Mouse (Mus musculus) kidney, postnatal 36 days (tissue): Measurements from ENCODE around the gene Ppm1l.

Experiments
- DNase-seq, 2 experiments: peaks; one replicate each; pipeline ENCODE4 v3.0.0; 2021 to 2022; ENCODE audit warnings: mixed read lengths in 2 of 2

Ppm1l gene

DNA sequence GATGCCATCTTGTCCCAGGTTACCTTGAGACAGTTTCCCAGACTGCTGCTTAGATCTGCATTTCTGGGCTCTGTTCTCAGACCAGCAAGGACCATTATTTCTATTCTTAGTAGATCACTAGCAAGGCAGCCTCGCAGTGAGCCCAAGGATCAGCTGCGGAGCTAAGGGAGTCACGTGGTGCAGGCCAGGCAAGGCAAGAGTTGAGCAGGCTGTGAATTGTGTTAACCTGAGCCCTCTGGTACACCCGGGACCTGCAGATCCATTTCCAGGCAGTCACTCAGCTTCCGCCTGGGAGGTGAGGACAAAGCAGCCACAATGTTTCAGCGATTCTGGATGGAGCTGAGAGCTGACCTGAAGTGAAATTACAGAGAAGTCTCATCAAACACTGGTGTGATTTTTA lies 185.3 kb downstream of the Ppm1l start:
- DNase-seq = peak in 1 of 2 experiments; percentile 26

- DNase-seq = no peak
Measured at GRCm38 (mm10) chr3:69502527-69502926, 185.9 kb downstream of the Ppm1l start.

- DNase-seq = no peak
Measured at GRCm38 (mm10) chr3:69505090-69505489, 188.4 kb downstream of the Ppm1l start.

DNA sequence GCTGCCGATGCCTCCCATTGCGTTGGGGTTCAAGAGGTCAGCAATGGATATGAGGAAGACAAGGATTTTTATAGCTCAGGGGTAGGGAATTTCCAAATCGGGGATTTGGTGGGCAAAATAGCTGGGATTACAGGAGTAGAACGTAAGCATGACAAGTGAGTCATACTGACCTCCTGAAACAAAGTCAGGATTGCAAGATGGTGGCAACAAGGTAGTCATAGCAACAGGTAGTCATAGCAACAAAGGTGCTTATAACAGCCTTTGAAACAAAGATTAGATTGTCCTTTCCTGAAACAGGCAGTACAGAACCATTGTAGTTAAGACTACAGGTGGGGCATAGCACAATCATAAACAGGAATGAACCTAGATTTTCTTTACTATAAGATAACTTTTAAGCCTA lies 189.7 kb downstream of the Ppm1l start:
- no peak for DNase-seq

- DNase-seq = no peak
Measured at GRCm38 (mm10) chr3:69509411-69509952, 192.8 kb downstream of the Ppm1l start.

DNA sequence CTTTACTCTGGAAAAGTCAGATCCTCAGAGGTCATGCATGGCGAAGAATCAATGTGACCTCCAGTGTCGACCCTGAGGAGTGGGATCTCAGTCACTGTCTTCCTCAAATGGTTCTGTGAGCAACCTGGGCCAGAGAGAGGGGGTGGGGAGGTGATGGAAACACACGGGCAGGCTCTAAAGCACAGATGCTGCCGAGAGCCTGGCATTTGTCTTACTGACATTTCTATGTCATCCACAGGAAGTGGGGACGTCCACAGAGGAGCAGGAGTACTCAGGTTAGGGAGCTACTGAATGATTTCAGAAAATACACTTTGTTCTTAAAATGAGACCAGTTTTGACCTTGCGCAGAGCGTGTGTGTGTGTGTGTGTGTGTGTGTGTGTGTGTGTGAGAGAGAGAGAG lies 195.2 kb downstream of the Ppm1l start:
- DNase-seq = no peak

GRCm38 (mm10) chr3:69512402-69512801 lies 195.7 kb downstream of the Ppm1l start:
- DNase-seq = no peak

GRCm38 (mm10) chr3:69515730-69516350 lies 199.2 kb downstream of the Ppm1l start:
- DNase-seq = peak; percentile 26 to 30

DNA sequence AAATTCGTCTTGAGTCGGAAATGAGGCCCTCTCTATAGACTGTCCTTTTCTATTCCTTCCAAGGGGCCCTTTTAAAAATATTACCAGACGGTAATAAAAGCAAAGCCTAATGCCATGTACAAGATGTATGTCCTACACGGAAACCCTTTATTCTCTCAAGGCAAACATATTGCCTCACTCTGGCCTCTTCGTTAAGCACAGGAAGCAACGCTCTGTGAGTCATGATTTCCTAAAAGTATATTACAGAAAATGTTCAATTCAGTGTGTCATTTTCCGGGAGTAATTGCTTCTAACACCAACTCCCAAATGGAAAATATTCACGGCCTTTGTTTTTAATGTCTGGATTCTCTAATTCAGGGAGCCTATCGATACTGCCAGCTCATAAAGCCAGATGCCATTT lies 202.5 kb downstream of the Ppm1l start:
- no peak for DNase-seq

DNA sequence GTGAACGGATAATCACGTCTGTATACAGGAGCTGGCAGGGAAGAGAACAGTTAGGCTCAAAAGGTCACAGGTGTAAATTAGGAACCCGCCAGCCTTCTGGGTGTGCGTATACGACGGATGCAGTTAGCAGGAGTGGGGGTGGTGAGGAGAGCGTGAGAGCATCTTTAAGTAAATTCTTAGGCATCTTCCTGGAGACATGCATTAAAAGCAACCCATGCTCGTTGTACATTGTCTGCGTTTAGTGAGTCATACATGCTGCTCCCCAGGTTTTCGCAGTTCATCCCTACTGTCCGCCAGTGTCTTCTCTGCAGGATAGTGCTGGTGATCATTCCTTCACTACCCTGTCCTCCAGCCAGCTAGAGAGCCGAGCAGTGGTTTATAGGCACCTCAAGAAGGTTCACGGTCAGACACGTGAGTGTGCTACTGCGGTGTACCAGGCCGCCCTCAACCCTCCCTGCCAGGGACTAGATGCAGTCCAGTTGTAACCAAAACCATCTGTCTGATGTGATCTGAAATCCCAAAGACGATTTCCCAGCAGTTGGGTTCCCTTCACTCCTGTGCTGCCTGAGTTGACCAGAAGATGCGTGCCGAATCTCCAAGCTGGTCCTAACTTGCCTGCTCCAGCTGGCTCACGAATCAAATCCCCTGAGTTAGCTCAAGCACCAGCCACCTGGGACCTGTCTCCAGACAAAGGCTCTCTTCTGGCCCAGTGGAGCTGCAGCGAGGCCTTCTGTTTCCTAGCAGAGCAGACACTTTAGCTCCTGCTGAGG lies 203.3 kb downstream of the Ppm1l start:
- DNase-seq = no peak

DNA sequence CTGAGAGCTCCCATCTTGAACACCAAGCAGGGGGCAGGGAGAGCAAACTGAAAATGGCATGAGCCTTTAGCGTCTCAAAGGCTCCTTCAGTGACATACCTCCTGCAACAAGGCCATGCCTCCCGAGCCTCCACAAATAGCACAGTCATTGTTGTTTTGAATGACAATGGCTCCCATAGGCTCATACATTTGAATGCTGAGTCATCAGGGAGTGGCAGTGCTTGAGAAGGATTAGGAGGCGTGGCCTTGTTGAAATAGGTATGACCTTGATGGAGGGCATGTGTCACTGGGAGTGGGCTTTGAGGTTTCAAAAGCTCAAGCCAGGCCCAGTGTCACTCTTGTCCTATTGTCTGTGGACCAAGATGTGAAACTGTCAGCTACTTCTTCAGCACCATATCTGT lies 205.6 kb downstream of the Ppm1l start:
- no peak for DNase-seq

DNA sequence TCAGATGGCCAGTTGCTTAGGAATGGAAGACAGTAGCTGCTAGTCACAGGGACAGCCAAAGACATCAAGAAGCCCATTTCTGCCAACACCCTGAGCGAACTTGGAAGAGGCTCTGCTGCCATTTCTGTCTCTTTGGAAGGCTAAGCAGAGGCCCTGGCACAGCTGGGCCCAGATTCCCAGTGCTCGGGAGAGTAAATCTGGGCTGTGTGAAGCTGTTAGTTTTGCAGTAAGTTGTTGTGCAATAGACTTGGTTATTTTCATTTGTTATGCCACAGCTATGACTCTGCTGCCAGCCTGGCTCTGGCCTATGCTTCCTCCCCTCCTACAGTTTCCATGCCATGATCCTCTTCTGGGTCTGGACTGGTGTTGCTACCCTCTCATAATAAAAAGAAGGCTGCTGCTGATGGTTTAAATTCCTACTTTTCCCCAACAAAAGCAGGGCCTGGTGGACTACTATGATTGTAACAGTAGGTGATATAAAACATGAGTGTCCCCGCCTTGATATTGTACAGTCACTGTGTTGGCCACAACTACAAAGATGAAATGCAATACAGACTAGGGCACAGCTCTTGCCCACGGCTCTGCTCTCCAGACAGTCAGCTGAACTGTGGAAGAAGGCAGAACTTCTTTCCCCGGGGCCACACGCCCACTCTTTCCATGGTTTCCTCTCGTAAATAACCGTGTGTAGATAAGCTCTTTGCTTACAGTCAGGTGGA lies 207.9 kb downstream of the Ppm1l start:
- no peak for DNase-seq

GRCm38 (mm10) chr3:69525072-69525529 lies 208.4 kb downstream of the Ppm1l start:
- no peak for DNase-seq

GRCm38 (mm10) chr3:69527384-69527783 lies 210.7 kb downstream of the Ppm1l start:
- DNase-seq = no peak

DNA sequence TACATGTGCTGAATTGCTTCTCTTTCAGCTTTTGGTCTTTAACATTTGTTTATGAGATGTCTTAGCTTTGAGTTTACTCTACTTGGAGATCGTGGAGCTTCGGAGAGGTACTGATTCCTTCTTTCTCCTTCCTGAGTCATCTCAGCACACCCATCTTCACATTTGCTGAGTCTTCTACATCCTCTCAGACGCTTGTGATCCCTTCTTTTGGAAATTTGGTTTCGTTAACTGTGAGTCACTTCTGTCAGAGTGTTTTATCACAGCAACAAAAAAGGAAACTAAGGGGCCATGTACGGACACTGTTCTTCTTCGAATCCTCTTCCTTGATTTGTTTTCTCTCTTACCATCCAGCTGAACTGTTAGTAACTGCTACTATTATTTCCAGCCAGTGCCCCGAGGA lies 212.9 kb downstream of the Ppm1l start:
- no peak for DNase-seq

DNA sequence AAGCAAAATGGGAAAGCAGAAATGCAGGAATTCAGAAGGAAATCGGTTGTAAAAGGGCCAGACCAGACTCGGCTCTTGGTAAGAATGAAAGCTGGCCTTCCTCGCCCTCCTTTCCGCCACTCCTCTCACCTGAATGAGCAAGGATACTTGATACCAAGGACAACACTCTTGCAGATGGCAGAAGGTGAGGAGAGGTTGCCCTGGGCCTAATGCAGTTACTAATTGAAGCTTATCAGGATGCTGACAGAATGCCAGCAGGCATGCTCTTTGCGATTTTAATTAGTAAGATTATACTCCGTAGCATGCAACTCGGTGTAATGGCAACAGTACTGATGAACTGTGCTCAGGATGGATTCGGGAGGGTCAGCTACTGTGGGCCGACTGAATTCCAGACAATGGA lies 214.8 kb downstream of the Ppm1l start:
- no peak for DNase-seq

DNA sequence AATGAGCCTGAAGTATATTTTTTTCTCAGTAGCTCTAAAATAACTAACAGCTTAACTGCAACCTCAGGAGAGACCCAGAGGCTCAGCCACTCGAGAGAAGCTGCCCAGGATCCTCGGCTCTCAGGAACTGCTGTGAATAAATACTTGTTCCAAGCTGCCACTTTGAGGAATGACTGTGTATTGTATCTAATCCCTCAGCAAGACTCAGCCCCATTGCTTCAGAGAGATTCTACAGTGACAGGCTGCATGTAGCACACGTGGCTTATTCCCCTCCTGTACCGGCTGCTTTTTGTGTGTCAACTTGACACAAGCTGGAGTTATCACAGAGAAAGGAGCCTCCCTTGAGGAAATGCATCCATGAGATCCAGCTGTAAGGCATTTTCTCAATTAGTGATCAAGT lies 216.0 kb downstream of the Ppm1l start:
- no peak for DNase-seq

GRCm38 (mm10) chr3:69535486-69535885 lies 218.8 kb downstream of the Ppm1l start:
- no peak for DNase-seq

- DNase-seq = no peak
Measured at GRCm38 (mm10) chr3:69535941-69536647, 219.4 kb downstream of the Ppm1l start.

DNA sequence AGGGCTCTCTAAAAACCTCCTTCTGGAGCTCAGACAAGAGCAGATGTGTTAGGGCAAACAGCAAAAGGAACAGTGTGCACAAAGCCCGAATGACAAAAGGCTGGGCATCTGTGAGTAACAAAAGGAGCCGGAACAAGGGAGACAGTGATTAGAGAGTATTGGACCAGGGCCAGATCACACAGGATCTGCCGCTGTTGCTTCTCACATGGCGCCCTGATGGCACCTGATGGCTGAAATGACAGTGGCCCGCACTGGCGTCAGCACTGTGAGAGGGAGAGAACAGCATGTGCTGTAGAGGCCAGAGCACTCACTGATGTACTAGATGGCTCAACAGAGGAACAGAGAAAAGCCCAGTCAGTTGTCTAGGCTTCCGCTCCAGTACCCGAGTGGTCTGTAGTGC lies 226.3 kb downstream of the Ppm1l start:
- no peak for DNase-seq

DNA sequence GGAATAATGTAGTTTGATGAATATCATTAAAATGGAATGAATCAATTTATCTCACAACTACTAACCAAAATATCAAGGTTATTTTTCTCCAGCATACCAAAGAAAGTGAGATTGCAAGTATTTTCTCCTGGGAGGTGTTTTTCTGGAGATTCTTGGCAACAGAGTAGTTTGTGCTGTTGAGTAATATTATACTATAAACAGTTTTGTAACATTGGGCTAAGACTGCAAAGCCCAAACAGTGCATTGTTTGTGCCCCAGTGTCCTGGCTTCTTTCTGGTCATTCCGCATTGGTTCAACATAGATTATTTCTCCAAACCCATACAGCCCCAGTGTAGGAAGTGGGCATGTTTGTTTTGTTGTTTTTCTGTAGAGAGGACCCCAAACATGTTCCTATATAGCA lies 227.1 kb downstream of the Ppm1l start:
- DNase-seq = no peak

DNA sequence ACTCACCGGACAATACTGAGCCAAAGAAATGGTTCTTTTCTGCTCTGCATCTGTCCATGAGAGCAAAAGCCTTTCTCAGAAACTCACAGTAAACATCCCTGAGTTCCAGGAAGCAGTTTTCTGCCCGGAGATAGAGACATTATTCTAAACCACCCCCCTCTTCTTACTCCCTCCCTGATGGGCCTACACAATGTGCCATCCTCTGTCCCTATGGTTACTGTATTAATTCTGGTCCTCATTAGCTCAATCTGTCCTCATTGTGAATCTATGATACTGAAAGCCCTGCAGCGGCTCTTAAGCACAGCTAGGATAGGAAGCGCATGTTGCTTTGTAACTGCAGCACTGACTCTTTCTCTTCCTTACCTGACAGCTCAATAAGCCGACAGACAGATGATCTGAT lies 228.4 kb downstream of the Ppm1l start:
- no peak for DNase-seq
